Mouse (Mus musculus) midbrain, embryonic 10.5 days (tissue): Measurements from ENCODE around the gene A2ml1. TPM values are rescaled to one million over a fixed set of nuclear protein-coding genes. Genes with fewer than 3 reads are reported as not detected.

Experiments used
- DNase-seq: peaks from one replicate; pipeline ENCODE4 v3.0.0-alpha.2; 2017; ENCODE audit warnings: low spot score
- H3K27ac ChIP-seq: fragments of 300-500 bp; sonication (generic); replicated peaks from 2 replicates; pipeline ENCODE4 v1.5.1; 2016; ENCODE audit warnings: mild to moderate bottlenecking
- H3K27me3 ChIP-seq: fragments of 300-500 bp; sonication (generic); 2 replicates; pipeline ENCODE4 v1.6.1; 2016; ENCODE audit warnings: low read depth, mild to moderate bottlenecking; ENCODE audit not compliant: poor library complexity, severe bottlenecking
- H3K36me3 ChIP-seq: fragments of 300-500 bp; sonication (generic); 2 replicates; pipeline ENCODE4 v1.6.1; 2016; ENCODE audit warnings: mild to moderate bottlenecking, moderate library complexity
- H3K4me1 ChIP-seq: fragments of 300-500 bp; sonication (generic); 2 replicates; pipeline ENCODE4 v1.6.1; 2016
- H3K4me3 ChIP-seq: fragments of 300-500 bp; sonication (generic); 2 replicates; pipeline ENCODE4 v1.5.1; 2016; ENCODE audit warnings: mild to moderate bottlenecking, moderate library complexity
- H3K9me3 ChIP-seq: fragments of 300-500 bp; sonication (generic); replicated peaks from 2 replicates; pipeline ENCODE4 v1.6.1; 2016; ENCODE audit warnings: mild to moderate bottlenecking
- WGBS: fragments of 180-500 bp; shearing (Covaris S2); methylation state at CpG from one replicate; pipeline ENCODE4 v1.1.7; 2016; 5-methylcytosine and 5-hydroxymethylcytosine counted together
- polyA plus RNA-seq: library from polyadenylated mRNA; unstranded; fragments of >200 nt; fragmentation: Nextera tagmentation; extraction: Ambion mirVana; gene quantifications from 2 replicates; pipeline ENCODE4 v1.2.1, GENCODE M21; 2016

The A2ml1 gene
- polyA plus RNA-seq, 1 experiment from 2014 or later, result not detected

- Histone ChIP-seq H3K27ac (no peak overlapping the region), H3K27me3 (no peaks in the 10 kb centered on the region), H3K36me3 (no peaks in the 10 kb centered on the region), H3K4me1 (no peaks in the 10 kb centered on the region), H3K4me3 (no peak overlapping the region), H3K9me3 (no peaks in the 10 kb centered on the region)
- WGBS, result 92% methylated on average over 4 of the region's 4 CpGs
- DNase-seq, result no peak
Observed at GRCm38 (mm10) chr6:128491916-128492315, 89.5 kb downstream of the A2ml1 start.

- WGBS, result 93% methylated on average over 10 of the region's 10 CpGs
Observed at GRCm38 (mm10) chr6:128490141-128490540, 91.3 kb downstream of the A2ml1 start.

More at GRCm38 (mm10) chr6:128490141-128490540, 91.3 kb downstream of the A2ml1 start:
- Histone ChIP-seq H3K27me3 (no peaks in the 10 kb centered on the region), H3K36me3 (no peaks in the 10 kb centered on the region), H3K4me1 (no peaks in the 10 kb centered on the region), H3K9me3 (no peaks in the 10 kb centered on the region), H3K27ac (no peak overlapping the region), H3K4me3 (no peak overlapping the region)
- DNase-seq, result no peak

Other genes with a start within 250 kb of the A2ml1 start
- gene Tulp3, start 225.8 kb downstream of the A2ml1 start, polyA plus RNA-seq, result 21.7 and 22.5 TPM in 2 replicates
- gene Rhno1, start 218.7 kb downstream of the A2ml1 start, polyA plus RNA-seq, result 185 and 190 TPM in 2 replicates
- 66.0 and 72.7 TPM in 2 replicates for gene Foxm1, start 218.6 kb downstream of the A2ml1 start, polyA plus RNA-seq
- gene Tex52, start 206.2 kb downstream of the A2ml1 start, polyA plus RNA-seq, result 0.56 and 0.66 TPM in 2 replicates
- gene Gm44596, start 206.1 kb downstream of the A2ml1 start, polyA plus RNA-seq, result not detected in 2 replicates
- 2.5 and 3.5 TPM in 2 replicates for gene Nrip2, start 182.3 kb downstream of the A2ml1 start, polyA plus RNA-seq
- 41.6 and 42.8 TPM in 2 replicates for gene Itfg2, start 156.7 kb downstream of the A2ml1 start, polyA plus RNA-seq
- 652 and 727 TPM in 2 replicates for gene Fkbp4, start 142.9 kb downstream of the A2ml1 start, polyA plus RNA-seq
- gene Pzp, start 54.9 kb downstream of the A2ml1 start, polyA plus RNA-seq, result not detected in 2 replicates
- not detected in 2 replicates for gene Klrb1a, start 41.9 kb upstream of the A2ml1 start, polyA plus RNA-seq
- gene Clec2h, start 80.8 kb upstream of the A2ml1 start, polyA plus RNA-seq, result not detected in 2 replicates
- gene Klrb1, start 141.5 kb upstream of the A2ml1 start, polyA plus RNA-seq, result not detected in 2 replicates
- not detected in 2 replicates for gene Klrb1c, start 207.6 kb upstream of the A2ml1 start, polyA plus RNA-seq
- gene Gm44511, start 244.7 kb upstream of the A2ml1 start, polyA plus RNA-seq, result not detected in 2 replicates
- not detected in 2 replicates for gene Klrb1b, start 244.7 kb upstream of the A2ml1 start, polyA plus RNA-seq